Mouse (Mus musculus): Measurements from ENCODE around the gene Rps15. TPM values are rescaled to one million over a fixed set of nuclear protein-coding genes. Genes with fewer than 3 reads are reported as not detected.

Gene Rps15
- total and polyA plus RNA-seq, 3 experiments, result 748 to 1,041 (median 861) TPM

DNA sequence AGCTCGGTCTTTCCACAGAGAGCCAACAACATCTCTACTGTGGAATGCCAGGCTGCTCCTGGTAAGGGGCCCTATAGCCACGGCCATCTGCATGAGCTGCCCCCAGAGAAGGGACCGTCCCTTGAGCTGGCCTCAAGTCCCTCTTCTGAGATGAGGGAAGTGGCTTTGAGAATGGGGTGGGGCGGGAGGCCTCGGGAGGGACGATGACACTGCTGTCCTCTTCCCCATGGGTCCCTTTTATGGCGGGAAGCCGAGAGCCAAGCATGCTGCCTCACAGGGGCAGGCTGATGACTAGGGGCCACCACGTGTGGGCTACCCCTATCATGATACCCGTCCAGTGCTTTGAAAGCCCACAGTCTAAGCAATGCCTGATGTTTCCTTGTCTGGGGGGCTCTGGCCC is 24.8 kb downstream of the Rps15 start:
- intact Hi-C loops (cut with DNase I), result no loop called here
- no peaks in the 10 kb centered on the region for H3K79me2 ChIP-seq (replicated peaks; ENCODE audit: control insufficient read depth, insufficient read depth, low read length)
- no peak overlapping the region for H3K4me3 ChIP-seq
- TF ChIP-seq CTCF (IDR thresholded peaks at IDR 0.05) (no peak), POLR2A (IDR thresholded peaks at IDR 0.05; ENCODE audit: insufficient read depth, low read depth, low read length) (no peak), EP300 (IDR thresholded peaks at IDR 0.05; ENCODE audit: insufficient read depth, low read depth, low read length) (no peak)
- H3K4me1 ChIP-seq (ENCODE audit: control insufficient read depth, insufficient read depth, low read length), result peaks cover 9% of the 10 kb centered on the region
- H3K27me3 ChIP-seq (ENCODE audit: control insufficient read depth, insufficient read depth, low read length), result no peaks in the 10 kb centered on the region
- H3K27ac ChIP-seq, result no peak overlapping the region
- H3K36me3 ChIP-seq (ENCODE audit: control insufficient read depth, insufficient read depth, low read length), result no peaks in the 10 kb centered on the region
- no peak for DNase-seq
- no peak overlapping the region for H3K9ac ChIP-seq (ENCODE audit: low read depth, low read length)
- WGBS, result 48% methylated on average over 10 of the region's 10 CpGs

DNA sequence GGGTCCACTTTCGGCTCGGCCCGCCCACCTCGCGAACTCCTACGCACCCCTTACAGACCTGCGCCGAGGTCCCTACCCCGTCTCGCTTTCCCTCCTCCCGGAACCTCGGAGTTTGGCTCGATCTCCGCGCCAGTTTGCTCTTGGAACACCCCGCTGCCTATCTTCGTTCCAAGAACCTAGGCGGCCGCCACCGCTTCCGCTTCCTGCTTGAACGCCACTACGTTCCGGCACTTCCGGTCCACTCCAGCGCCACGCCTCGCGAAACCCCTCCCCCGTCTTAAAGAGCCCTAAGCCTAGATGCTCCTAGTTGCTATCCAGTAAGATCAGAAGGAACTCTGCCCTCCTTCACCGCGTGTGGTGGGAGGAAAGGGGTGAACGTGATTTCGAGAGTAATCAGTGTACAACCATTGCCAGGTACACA is 28.1 kb downstream of the Rps15 start, which contains the start of gene 2310011J03Rik:
Gene 2310011J03Rik (minus strand): TSS at position 198 of the 421 bp plus-strand sequence.
- peak within 1 kb of the TSS; percentile 90 for H3K4me3 ChIP-seq
- intact Hi-C loops (cut with DNase I), result loop anchor here (1.0 to 10.0 kb wide), 2 partner anchors 25 to 146 kb away; partner anchors contain the start of genes 1600002K03Rik, Apc2 and Efna2
- WGBS, result under 1% methylated on average over 34 of the region's 34 CpGs
- no peaks in the 10 kb centered on the region for H3K27me3 ChIP-seq (ENCODE audit: control insufficient read depth, insufficient read depth, low read length)
- TF ChIP-seq POLR2A (IDR thresholded peaks at IDR 0.05; ENCODE audit: insufficient read depth, low read depth, low read length) (peak; percentile 84), CTCF (IDR thresholded peaks at IDR 0.05) (no peak), EP300 (IDR thresholded peaks at IDR 0.05; ENCODE audit: insufficient read depth, low read depth, low read length) (peak; percentile 80; the same call in 1 of the 2 replicates)
- peak within 1 kb of the TSS; percentile 87 for H3K27ac ChIP-seq
- peak within 1 kb of the TSS; percentile 83 for H3K9ac ChIP-seq (ENCODE audit: low read depth, low read length)
- H3K79me2 ChIP-seq (replicated peaks; ENCODE audit: control insufficient read depth, insufficient read depth, low read length), result no peaks in the 10 kb centered on the region
- peaks cover 11% of the 10 kb centered on the region for H3K4me1 ChIP-seq (ENCODE audit: control insufficient read depth, insufficient read depth, low read length)
- H3K36me3 ChIP-seq (ENCODE audit: control insufficient read depth, insufficient read depth, low read length), result no peaks in the 10 kb centered on the region
- DNase-seq, result peak; percentile 93 to 94

DNA sequence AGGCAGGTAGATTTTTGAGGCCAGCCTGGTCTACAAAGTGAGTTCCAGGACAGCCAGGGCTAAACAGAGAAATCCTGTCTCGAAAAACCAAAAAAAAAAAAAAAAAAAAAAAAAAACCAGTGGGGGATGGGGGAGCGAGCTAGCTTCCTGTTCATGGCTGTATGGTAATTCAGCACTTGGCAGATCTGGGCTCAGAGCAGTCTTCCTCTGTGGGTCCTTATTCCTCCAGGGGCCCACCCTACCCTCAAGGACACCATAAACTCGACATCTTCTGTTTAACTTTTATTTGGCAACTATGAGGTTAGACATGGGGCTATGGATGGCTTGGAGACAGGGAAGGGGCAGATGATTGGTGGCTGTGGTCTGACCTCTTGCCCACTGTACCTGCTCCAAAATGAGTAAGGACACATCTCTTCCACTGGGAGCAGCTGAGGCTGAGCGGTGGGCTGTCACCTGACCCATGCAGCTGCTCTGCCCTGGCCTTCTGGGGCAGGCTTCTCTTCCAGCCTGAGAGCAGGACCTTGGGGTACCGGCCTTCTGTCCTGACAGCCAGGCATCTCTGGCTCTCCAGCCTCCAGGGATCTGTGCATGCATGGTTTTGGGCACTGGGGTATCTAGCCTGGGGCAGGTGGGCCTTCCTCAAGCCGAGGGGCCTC is 28.9 kb downstream of the Rps15 start:
- Histone ChIP-seq H3K4me1 (ENCODE audit: control insufficient read depth, insufficient read depth, low read length) (peaks cover 11% of the 10 kb centered on the region), H3K27ac (no peak overlapping the region), H3K9ac (ENCODE audit: low read depth, low read length) (no peak overlapping the region), H3K4me3 (no peak overlapping the region), H3K36me3 (ENCODE audit: control insufficient read depth, insufficient read depth, low read length) (no peaks in the 10 kb centered on the region), H3K27me3 (ENCODE audit: control insufficient read depth, insufficient read depth, low read length) (no peaks in the 10 kb centered on the region), H3K79me2 (replicated peaks; ENCODE audit: control insufficient read depth, insufficient read depth, low read length) (no peaks in the 10 kb centered on the region)
- WGBS, result 66% methylated on average over 6 of the region's 6 CpGs
- DNase-seq, result no peak
- intact Hi-C loops (cut with DNase I), result loop anchor here (10.0 kb wide), 1 partner anchor 146 kb away; the partner anchor contains the start of genes 1600002K03Rik and Efna2
- TF ChIP-seq POLR2A (IDR thresholded peaks at IDR 0.05; ENCODE audit: insufficient read depth, low read depth, low read length) (no peak), CTCF (IDR thresholded peaks at IDR 0.05) (no peak), EP300 (IDR thresholded peaks at IDR 0.05; ENCODE audit: insufficient read depth, low read depth, low read length) (no peak)

DNA sequence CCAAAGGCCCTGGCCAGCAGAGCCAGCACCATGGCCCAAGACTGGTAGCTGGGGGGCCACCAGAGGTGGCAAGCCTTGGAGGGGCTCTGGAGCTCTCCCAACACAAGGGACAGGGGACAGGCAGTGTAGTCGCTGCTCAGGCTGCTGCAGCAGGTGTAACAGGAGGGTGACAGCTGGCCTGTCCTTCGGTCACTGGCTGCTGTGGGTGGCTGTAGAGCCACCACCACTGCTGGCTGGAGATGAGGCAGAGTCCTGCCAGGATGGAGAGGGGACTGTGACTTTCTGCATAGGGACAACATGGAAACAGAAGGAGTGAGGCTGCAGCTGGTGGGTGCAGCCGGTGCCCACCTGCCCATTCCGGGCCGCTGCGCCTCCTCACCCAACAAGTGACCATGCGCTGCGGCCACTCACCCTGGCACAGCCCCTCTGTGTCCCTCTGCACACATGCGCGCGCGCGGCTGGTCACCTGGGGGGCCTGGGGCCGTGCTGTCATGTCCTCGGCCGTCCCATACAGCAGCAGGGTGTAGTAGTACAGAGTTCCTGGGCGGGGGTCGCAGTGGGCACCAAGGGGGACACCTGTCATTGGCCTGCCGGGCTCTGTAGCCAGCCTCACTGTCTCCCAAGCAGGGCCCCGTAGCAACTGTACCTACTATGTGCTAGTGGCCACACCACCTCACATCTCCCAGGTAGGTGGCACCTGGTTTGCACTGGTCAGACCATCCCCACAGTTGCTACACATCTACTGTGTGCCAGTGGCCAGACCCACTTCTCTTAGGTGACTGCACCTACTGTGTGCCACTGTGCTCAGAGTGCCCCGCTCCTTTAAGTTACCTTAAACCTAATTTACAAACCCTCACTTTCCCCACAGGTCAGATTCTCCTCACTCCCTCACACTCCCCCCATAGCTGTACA is 29.7 kb downstream of the Rps15 start:
- intact Hi-C loops (cut with DNase I), result loop anchor here (10.0 kb wide), 1 partner anchor 147 kb away; the partner anchor contains the start of genes 1600002K03Rik and Efna2
- H3K27ac ChIP-seq, result no peak overlapping the region
- WGBS, result 93% methylated on average over 21 of the region's 21 CpGs
- peaks cover 8% of the 10 kb centered on the region for H3K4me1 ChIP-seq (ENCODE audit: control insufficient read depth, insufficient read depth, low read length)
- H3K4me3 ChIP-seq, result no peak overlapping the region
- no peaks in the 10 kb centered on the region for H3K27me3 ChIP-seq (ENCODE audit: control insufficient read depth, insufficient read depth, low read length)
- H3K36me3 ChIP-seq (ENCODE audit: control insufficient read depth, insufficient read depth, low read length), result no peaks in the 10 kb centered on the region
- TF ChIP-seq EP300 (IDR thresholded peaks at IDR 0.05; ENCODE audit: insufficient read depth, low read depth, low read length) (no peak), CTCF (IDR thresholded peaks at IDR 0.05) (no peak), POLR2A (IDR thresholded peaks at IDR 0.05; ENCODE audit: insufficient read depth, low read depth, low read length) (no peak)
- no peak for DNase-seq
- H3K9ac ChIP-seq (ENCODE audit: low read depth, low read length), result no peak overlapping the region
- H3K79me2 ChIP-seq (replicated peaks; ENCODE audit: control insufficient read depth, insufficient read depth, low read length), result no peaks in the 10 kb centered on the region

DNA sequence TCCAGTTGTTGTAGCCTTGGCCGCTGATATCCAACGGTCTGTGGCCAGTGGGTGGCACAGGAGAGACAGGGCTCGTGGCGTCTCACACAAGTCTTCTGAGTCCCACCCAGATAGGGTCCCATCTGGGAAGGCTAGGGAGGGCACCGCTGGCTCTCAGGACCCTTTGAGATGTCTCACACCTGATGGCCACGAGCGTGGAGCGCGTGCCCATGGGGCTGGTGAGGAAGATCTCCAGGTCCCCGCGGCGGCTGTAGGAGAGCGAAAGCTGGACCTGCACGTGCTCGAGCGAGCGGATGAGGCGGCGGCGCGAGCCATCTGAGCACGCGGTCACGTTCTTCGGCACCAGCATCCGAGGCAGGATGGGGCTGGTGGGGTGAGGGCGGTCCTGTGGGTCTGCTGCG is 30.6 kb downstream of the Rps15 start:
- 0 out of 2 replicates have a peak, but pooled peaks have one; percentile 2 for TF ChIP-seq CTCF (IDR thresholded peaks at IDR 0.05)
- TF ChIP-seq EP300 (IDR thresholded peaks at IDR 0.05; ENCODE audit: insufficient read depth, low read depth, low read length), result no peak
- TF ChIP-seq POLR2A (IDR thresholded peaks at IDR 0.05; ENCODE audit: insufficient read depth, low read depth, low read length), result no peak
- Histone ChIP-seq H3K27ac (peak overlapping the region; percentile 12), H3K4me1 (ENCODE audit: control insufficient read depth, insufficient read depth, low read length) (peaks cover 8% of the 10 kb centered on the region), H3K27me3 (ENCODE audit: control insufficient read depth, insufficient read depth, low read length) (no peaks in the 10 kb centered on the region), H3K4me3 (peak overlapping the region; percentile 68), H3K9ac (ENCODE audit: low read depth, low read length) (peak overlapping the region; percentile 87), H3K79me2 (replicated peaks; ENCODE audit: control insufficient read depth, insufficient read depth, low read length) (no peaks in the 10 kb centered on the region), H3K36me3 (ENCODE audit: control insufficient read depth, insufficient read depth, low read length) (no peaks in the 10 kb centered on the region)
- intact Hi-C loops (cut with DNase I), result loop anchor here (10.0 kb wide), 1 partner anchor 148 kb away; the partner anchor contains the start of genes 1600002K03Rik and Efna2
- 8% methylated on average over 28 of the region's 28 CpGs for WGBS
- DNase-seq, result peak; percentile 56 to 58
